Mouse (Mus musculus): ENCODE data around the gene Sympk. TPM values are rescaled to one million over a fixed set of nuclear protein-coding genes. Genes with fewer than 3 reads are reported as not detected.

The Sympk gene
- polyA plus RNA-seq, 1 experiment from 2014 or later, result 22.5 TPM

DNA sequence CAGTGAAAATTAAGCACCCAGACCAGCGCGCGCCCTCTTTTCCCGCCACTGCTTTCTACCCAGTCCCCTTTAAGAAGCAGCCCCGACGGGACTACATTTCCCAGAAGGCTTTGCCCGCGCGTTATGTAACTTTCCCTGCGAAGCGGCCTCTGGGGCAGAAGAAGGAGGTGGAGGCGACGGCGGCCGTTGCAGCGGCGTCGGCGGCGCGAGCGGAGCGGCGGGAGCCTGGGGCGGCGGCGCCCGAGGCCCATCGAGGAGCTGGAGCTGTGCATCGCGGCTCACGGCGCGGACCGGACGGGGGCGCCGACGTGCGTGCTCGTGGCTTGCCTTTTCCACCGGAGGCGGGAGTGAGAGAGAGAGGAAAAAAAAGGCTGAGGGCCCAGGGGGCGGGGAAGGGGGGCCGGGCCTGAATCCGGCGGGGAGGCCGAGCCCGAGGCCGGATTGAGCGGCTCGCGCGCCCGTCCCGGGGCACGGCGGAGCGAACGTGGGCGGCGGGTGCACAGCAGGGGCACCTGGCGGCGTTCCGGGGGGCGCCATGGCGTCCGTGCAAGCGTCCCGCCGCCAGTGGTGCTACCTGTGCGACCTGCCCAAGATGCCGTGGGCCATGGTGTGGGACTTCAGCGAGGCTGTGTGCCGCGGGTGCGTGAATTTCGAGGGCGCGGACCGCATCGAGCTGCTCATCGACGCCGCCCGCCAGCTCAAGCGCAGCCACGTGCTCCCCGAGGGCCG lies 20.1 kb upstream of the Sympk start, which contains the start of gene Irf2bp1:
Gene Irf2bp1, plus strand, starts transcription at position 143 of the 729 bp plus-strand sequence.
- under 1% methylated on average over 87 of the region's 90 CpGs for WGBS
- H3K4me1 ChIP-seq (ENCODE audit: control insufficient read depth, insufficient read depth, low read length), result peaks cover 50% of the 10 kb centered on the region
- ATAC-seq (ENCODE audit: insufficient read depth, low FRiP score), result peak; percentile 56
- peak within 1 kb of the TSS; percentile 85 for H3K9ac ChIP-seq (ENCODE audit: low read length)
- H3K27me3 ChIP-seq (ENCODE audit: control insufficient read depth, insufficient read depth, low read length), result no peaks in the 10 kb centered on the region
- H3K4me2 ChIP-seq (ENCODE audit: low read depth, low read length), result peak within 1 kb of the TSS; percentile 78
- H3K9me3 ChIP-seq (replicated peaks; ENCODE audit: control insufficient read depth, low read length), result no peaks in the 10 kb centered on the region
- peak within 1 kb of the TSS; percentile 93 for H3K27ac ChIP-seq (ENCODE audit: low read length)
- peak within 1 kb of the TSS; percentile 63 for H3K4me3 ChIP-seq (replicated peaks; ENCODE audit: low read length)
- peaks cover 6% of the 10 kb centered on the region; the same call in 1 of the 2 replicates for H3K36me3 ChIP-seq (ENCODE audit: control insufficient read depth, insufficient read depth, low read length)

DNA sequence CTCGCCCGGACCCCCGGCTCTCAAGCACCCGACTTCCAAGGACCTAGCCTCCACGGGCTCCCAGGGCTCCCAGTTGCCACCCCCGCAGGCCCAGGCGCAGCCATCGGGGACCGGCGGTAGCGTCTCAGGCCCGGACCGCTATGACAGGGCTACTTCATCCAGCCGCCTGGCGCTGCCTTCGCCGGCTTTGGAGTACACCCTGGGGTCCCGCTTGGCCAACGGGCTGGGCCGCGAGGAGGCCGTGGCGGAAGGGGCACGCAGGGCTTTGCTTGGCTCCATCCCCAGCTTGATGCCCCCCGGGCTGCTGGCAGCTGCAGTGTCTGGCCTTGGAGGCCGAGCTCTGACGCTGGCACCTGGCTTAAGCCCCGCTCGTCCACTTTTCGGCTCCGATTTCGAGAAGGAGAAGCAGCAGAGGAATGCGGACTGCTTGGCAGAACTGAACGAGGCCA lies 19.5 kb upstream of the Sympk start:
- H3K27me3 ChIP-seq (ENCODE audit: control insufficient read depth, insufficient read depth, low read length), result no peaks in the 10 kb centered on the region
- peaks cover 6% of the 10 kb centered on the region; the same call in 1 of the 2 replicates for H3K36me3 ChIP-seq (ENCODE audit: control insufficient read depth, insufficient read depth, low read length)
- no peaks in the 10 kb centered on the region for H3K9me3 ChIP-seq (replicated peaks; ENCODE audit: control insufficient read depth, low read length)
- H3K27ac ChIP-seq (ENCODE audit: low read length), result peak overlapping the region; percentile 93
- peak overlapping the region; percentile 85 for H3K9ac ChIP-seq (ENCODE audit: low read length)
- peaks cover 50% of the 10 kb centered on the region for H3K4me1 ChIP-seq (ENCODE audit: control insufficient read depth, insufficient read depth, low read length)
- 4% methylated on average over 34 of the region's 34 CpGs for WGBS
- peak overlapping the region; percentile 63 for H3K4me3 ChIP-seq (replicated peaks; ENCODE audit: low read length)
- H3K4me2 ChIP-seq (ENCODE audit: low read depth, low read length), result peak overlapping the region; percentile 78
- ATAC-seq (ENCODE audit: insufficient read depth, low FRiP score), result no peak

DNA sequence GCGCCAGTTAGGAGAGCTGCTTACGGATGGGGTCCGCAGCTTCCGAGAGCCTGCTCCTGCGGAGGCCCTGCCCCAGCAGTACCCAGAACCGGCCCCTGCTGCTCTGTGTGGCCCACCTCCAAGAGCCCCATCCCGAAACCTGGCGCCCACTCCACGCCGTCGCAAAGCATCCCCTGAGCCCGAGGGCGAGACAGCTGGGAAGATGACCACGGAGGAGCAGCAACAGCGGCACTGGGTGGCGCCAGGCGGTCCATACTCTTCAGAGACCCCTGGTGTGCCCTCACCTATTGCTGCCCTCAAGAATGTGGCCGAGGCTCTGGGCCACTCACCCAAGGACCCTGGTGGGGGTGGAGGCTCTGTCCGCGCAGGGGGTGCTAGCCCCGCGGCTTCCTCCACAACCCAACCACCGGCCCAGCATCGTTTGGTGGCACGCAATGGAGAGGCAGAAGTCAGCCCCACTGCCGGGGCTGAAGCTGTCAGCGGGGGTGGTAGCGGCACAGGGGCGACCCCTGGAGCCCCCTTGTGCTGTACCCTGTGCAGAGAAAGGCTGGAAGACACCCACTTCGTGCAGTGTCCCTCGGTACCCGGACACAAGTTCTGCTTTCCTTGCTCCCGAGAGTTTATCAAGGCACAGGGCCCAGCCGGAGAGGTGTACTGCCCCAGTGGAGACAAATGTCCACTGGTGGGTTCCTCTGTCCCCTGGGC lies 18.6 kb upstream of the Sympk start:
- Histone ChIP-seq H3K36me3 (ENCODE audit: control insufficient read depth, insufficient read depth, low read length) (peaks cover 6% of the 10 kb centered on the region; the same call in 1 of the 2 replicates), H3K9me3 (replicated peaks; ENCODE audit: control insufficient read depth, low read length) (no peaks in the 10 kb centered on the region), H3K27ac (ENCODE audit: low read length) (no peak overlapping the region), H3K27me3 (ENCODE audit: control insufficient read depth, insufficient read depth, low read length) (no peaks in the 10 kb centered on the region), H3K4me1 (ENCODE audit: control insufficient read depth, insufficient read depth, low read length) (peaks cover 52% of the 10 kb centered on the region), H3K4me3 (replicated peaks; ENCODE audit: low read length) (peak overlapping the region; percentile 63), H3K4me2 (ENCODE audit: low read depth, low read length) (peak overlapping the region; percentile 78), H3K9ac (ENCODE audit: low read length) (peak overlapping the region; percentile 85)
- 73% methylated on average over 34 of the region's 34 CpGs for WGBS
- no peak for ATAC-seq (ENCODE audit: insufficient read depth, low FRiP score)

DNA sequence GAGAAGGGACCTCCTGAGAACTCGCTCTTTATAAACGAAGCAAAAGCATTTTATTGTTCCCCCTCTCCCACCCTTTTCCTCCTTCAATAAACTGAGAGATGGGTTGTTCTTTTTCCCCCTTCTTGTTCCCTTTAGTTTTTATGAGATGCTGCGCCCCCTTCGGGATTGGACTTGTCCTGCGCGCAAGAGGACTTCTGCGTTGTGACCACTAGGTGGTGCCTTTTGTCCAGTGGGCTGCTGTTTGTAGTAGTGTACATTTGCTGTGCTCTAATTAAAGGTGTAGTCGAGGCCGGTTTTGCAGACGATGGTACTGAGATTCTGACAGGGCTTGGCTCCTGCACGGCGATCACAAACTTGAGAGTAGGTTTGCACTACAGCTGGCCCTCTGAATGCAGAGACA lies 17.7 kb upstream of the Sympk start:
- Histone ChIP-seq H3K27me3 (ENCODE audit: control insufficient read depth, insufficient read depth, low read length) (no peaks in the 10 kb centered on the region), H3K27ac (ENCODE audit: low read length) (peak overlapping the region; percentile 90), H3K9ac (ENCODE audit: low read length) (peak overlapping the region; percentile 42), H3K36me3 (ENCODE audit: control insufficient read depth, insufficient read depth, low read length) (peaks cover 6% of the 10 kb centered on the region; the same call in 1 of the 2 replicates), H3K4me1 (ENCODE audit: control insufficient read depth, insufficient read depth, low read length) (peaks cover 45% of the 10 kb centered on the region), H3K9me3 (replicated peaks; ENCODE audit: control insufficient read depth, low read length) (no peaks in the 10 kb centered on the region), H3K4me2 (ENCODE audit: low read depth, low read length) (peak overlapping the region; percentile 78), H3K4me3 (replicated peaks; ENCODE audit: low read length) (peak overlapping the region; percentile 63)
- no peak for ATAC-seq (ENCODE audit: insufficient read depth, low FRiP score)
- 6% methylated on average over 12 of the region's 12 CpGs for WGBS

DNA sequence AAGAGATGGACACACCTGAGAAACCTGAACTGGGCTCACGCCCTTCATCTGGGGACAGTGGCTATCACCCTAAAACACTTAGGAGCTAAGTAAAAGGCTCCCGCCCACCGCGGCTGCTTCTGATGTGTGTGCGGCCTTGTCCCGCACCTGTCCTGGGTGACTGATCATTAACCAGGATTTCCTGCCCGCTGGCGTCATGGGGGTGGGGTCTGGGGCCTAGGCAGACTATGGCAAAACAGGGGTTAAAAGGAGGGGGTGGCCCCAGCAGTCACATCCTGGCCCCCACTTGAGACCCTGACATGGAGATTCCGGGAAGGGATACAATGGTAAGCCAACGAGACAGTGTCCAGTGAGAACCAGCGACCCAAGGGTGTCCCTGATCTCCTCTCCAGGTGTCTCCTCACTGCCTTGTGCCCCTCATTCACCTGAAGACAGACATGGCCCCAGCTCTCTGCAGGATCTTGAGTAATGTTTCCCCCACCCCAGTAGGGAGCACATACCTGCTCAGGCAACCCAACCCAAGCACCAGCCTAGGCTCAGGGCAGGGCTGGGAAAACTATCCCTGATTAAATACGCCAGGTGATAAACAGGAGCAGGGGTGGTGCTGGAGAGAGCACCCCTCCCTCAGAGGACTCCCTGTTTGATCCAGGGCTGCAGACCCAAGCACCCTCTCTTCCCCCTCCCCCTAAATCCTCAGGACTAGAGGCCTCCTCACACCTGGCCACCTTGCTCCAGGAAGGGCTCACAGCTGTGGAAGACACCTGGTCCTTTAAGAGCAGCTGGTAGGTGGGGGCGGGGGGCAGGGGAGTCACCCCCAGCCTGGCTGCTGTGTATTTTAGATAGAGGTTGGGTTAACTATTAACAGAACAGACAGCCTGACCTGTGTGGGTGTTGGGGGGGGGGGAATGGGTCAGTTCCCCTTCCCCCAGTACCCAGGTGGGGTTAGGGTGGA lies 16.9 kb upstream of the Sympk start:
- no peaks in the 10 kb centered on the region for H3K27me3 ChIP-seq (ENCODE audit: control insufficient read depth, insufficient read depth, low read length)
- 50% methylated on average over 13 of the region's 13 CpGs for WGBS
- H3K4me3 ChIP-seq (replicated peaks; ENCODE audit: low read length), result no peak overlapping the region; the same call in 1 of the 2 replicates
- H3K27ac ChIP-seq (ENCODE audit: low read length), result peak overlapping the region; percentile 90
- H3K4me2 ChIP-seq (ENCODE audit: low read depth, low read length), result peak overlapping the region; percentile 44
- peak; percentile 63 for ATAC-seq (ENCODE audit: insufficient read depth, low FRiP score)
- peaks cover 6% of the 10 kb centered on the region; the same call in 1 of the 2 replicates for H3K36me3 ChIP-seq (ENCODE audit: control insufficient read depth, insufficient read depth, low read length)
- H3K9ac ChIP-seq (ENCODE audit: low read length), result peak overlapping the region; percentile 24; the same call in 1 of the 2 replicates
- no peaks in the 10 kb centered on the region for H3K9me3 ChIP-seq (replicated peaks; ENCODE audit: control insufficient read depth, low read length)
- peaks cover 43% of the 10 kb centered on the region for H3K4me1 ChIP-seq (ENCODE audit: control insufficient read depth, insufficient read depth, low read length)

DNA sequence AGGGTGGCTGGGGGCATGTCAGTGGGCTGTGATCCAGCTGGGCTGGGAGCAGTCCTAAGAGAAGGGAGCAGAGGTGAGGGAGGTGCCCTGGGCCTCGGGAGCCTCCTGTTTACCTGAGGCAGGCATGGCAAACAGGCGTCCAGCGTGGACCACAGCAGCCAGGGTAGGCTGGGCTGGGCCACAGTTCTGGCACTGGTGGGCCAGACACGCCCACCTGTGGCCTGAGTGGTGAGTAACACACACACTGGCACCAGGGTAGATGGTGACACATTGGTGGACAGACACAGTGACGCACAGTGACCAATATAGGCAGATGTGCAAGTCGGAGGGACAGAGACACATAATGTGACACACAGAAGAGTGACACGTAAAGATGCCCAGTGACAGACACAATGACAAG lies 13.6 kb upstream of the Sympk start:
- Histone ChIP-seq H3K27ac (ENCODE audit: low read length) (no peak overlapping the region), H3K27me3 (ENCODE audit: control insufficient read depth, insufficient read depth, low read length) (no peaks in the 10 kb centered on the region), H3K4me2 (ENCODE audit: low read depth, low read length) (no peak overlapping the region), H3K36me3 (ENCODE audit: control insufficient read depth, insufficient read depth, low read length) (no peaks in the 10 kb centered on the region), H3K9ac (ENCODE audit: low read length) (no peak overlapping the region), H3K9me3 (replicated peaks; ENCODE audit: control insufficient read depth, low read length) (no peaks in the 10 kb centered on the region), H3K4me3 (replicated peaks; ENCODE audit: low read length) (no peak overlapping the region), H3K4me1 (ENCODE audit: control insufficient read depth, insufficient read depth, low read length) (peaks cover 33% of the 10 kb centered on the region)
- no peak for ATAC-seq (ENCODE audit: insufficient read depth, low FRiP score)
- 69% methylated on average over 7 of the region's 7 CpGs for WGBS

DNA sequence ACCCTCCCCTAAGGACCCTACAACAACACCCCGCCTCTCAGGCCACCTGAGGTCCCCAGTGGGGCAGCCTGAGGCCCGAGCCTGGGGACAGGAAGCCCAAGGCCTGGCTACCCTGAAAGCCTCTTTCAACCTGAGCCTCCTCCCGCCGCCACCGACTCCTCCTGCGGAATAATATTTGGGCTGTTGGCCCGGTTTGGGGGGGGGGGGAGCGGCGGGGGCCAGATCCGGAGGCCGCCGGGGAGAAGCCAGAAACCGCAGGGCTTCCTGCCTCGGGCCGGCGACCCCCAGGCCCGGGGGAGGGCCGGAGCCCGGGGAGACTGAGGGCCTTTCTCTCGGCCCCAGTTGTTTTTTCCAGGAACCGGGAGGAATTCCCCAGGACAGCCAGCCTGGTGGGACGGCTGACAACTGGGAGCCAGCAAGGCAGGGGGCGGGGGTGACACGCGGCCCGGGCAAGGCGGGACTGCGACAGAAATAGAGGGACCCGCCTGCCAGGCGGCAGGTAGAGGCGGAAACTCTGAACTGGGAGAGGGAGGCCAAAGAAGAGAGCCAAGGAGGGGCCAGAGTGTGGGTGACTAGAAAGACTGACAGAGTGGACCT lies 12.1 kb upstream of the Sympk start:
- H3K4me3 ChIP-seq (replicated peaks; ENCODE audit: low read length), result peak overlapping the region; percentile 44
- H3K4me2 ChIP-seq (ENCODE audit: low read depth, low read length), result peak overlapping the region; percentile 70
- H3K36me3 ChIP-seq (ENCODE audit: control insufficient read depth, insufficient read depth, low read length), result no peaks in the 10 kb centered on the region
- H3K27me3 ChIP-seq (ENCODE audit: control insufficient read depth, insufficient read depth, low read length), result no peaks in the 10 kb centered on the region
- WGBS, result 3% methylated on average over 29 of the region's 31 CpGs
- H3K9ac ChIP-seq (ENCODE audit: low read length), result peak overlapping the region; percentile 84
- H3K4me1 ChIP-seq (ENCODE audit: control insufficient read depth, insufficient read depth, low read length), result peaks cover 19% of the 10 kb centered on the region
- no peaks in the 10 kb centered on the region for H3K9me3 ChIP-seq (replicated peaks; ENCODE audit: control insufficient read depth, low read length)
- peak overlapping the region; percentile 77 for H3K27ac ChIP-seq (ENCODE audit: low read length)
- ATAC-seq (ENCODE audit: insufficient read depth, low FRiP score), result peak; percentile 46

DNA sequence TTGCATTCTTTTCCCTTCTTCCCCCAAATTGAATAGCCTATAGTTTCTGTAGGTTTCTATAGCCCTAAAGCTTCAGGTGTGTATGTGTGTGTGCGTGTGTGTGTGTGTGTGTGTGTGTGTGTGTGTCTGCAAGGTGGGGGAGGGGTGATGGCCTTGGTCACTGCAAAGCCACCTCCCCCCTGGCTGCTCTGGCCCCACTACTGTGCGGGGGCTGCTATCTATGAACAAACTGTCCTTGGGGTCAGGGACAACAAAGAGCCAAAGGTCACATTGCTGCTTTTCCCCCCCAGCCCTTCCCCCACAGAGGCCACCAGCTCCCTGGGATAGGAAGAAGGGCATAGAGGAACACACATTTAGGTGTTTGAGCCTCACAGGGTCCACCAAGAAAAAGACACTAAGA lies 11.3 kb upstream of the Sympk start:
- ATAC-seq (ENCODE audit: insufficient read depth, low FRiP score), result no peak
- H3K4me1 ChIP-seq (ENCODE audit: control insufficient read depth, insufficient read depth, low read length), result peaks cover 18% of the 10 kb centered on the region; the same call in 1 of the 2 replicates
- no peaks in the 10 kb centered on the region for H3K9me3 ChIP-seq (replicated peaks; ENCODE audit: control insufficient read depth, low read length)
- H3K4me2 ChIP-seq (ENCODE audit: low read depth, low read length), result 0 out of 2 replicates have a peak overlapping the region, but pooled peaks have one; percentile 70
- WGBS, result 48% methylated on average over 2 of the region's 2 CpGs
- no peak overlapping the region; the same call in 1 of the 2 replicates for H3K27ac ChIP-seq (ENCODE audit: low read length)
- no peak overlapping the region for H3K9ac ChIP-seq (ENCODE audit: low read length)
- no peaks in the 10 kb centered on the region for H3K36me3 ChIP-seq (ENCODE audit: control insufficient read depth, insufficient read depth, low read length)
- H3K4me3 ChIP-seq (replicated peaks; ENCODE audit: low read length), result no peak overlapping the region
- no peaks in the 10 kb centered on the region for H3K27me3 ChIP-seq (ENCODE audit: control insufficient read depth, insufficient read depth, low read length)

All from stomach, embryonic 16.5 days (tissue).